ENCODE assay signal across 21 mouse cellular contexts in genomic region chr11:32194086-32194485, GRCm38 (mm10). TPM values are rescaled to one million over a fixed set of nuclear protein-coding genes. Genes with fewer than 3 reads are reported as not detected.
"Had no signal": no experiment of that assay in that cellular context is flagged by ENCODE, and none has a peak within 500 bp of the region (broad histone marks: within the 10 kb centered on the region; RNA-seq: fewer than 3 reads in every experiment).

No protein-coding gene starts in this region.

- H3K27me3 ChIP-seq: neural tube, embryonic 13.5 days; neural tube, embryonic 15.5 days had no signal

- H3K9ac ChIP-seq: liver, embryonic 15.5 days; lung, embryonic 14.5 days; neural tube, embryonic 13.5 days; neural tube, embryonic 15.5 days had no signal

- H3K9me3 ChIP-seq: liver, embryonic 15.5 days; midbrain, embryonic 10.5 days; neural tube, embryonic 13.5 days; neural tube, embryonic 15.5 days had no signal

- H3K27ac ChIP-seq: liver, embryonic 15.5 days; midbrain, embryonic 10.5 days; neural tube, embryonic 13.5 days; neural tube, embryonic 15.5 days had no signal

- H3K4me2 ChIP-seq: liver, embryonic 15.5 days; lung, embryonic 14.5 days; neural tube, embryonic 13.5 days; neural tube, embryonic 15.5 days had no signal

- H3K36me3 ChIP-seq: liver, embryonic 15.5 days; midbrain, embryonic 10.5 days; neural tube, embryonic 13.5 days; neural tube, embryonic 15.5 days had no signal

- H3K4me3 ChIP-seq: liver, embryonic 15.5 days; midbrain, embryonic 10.5 days; myocyte; neural tube, embryonic 13.5 days; neural tube, embryonic 15.5 days had no signal

- ATAC-seq: midbrain, embryonic 16.5 days had no signal

- H3K4me1 ChIP-seq: neural tube, embryonic 15.5 days had no signal

- DNase-seq: lung, adult 18-20 months; lung, embryonic 14.5 days; lung, postnatal 10 days; lung, postnatal 4 days; midbrain, embryonic 14.5 days; retina, postnatal 1 day; right cerebral cortex, adult 18-20 months; right cerebral cortex, postnatal 25 days; right cerebral cortex, postnatal 4 days; spleen, adult 18-20 months; thymus, adult 18-20 months; thymus, postnatal 14 days; thymus, postnatal 36 days had no signal

RNA-seq across cellular contexts. Expression of gene Il9r, which starts 6.0 kb away (rescaled TPM):
- total RNA-seq: megakaryocyte, adult 5-6 weeks; megakaryocyte-erythroid progenitor cell, adult 5-6 weeks had no signal
- polyA plus RNA-seq: lung, embryonic 14.5 days; midbrain, embryonic 10.5 days; midbrain, embryonic 14.5 days; midbrain, embryonic 16.5 days; neural tube, embryonic 13.5 days; neural tube, embryonic 15.5 days had no signal

RNA-seq across cellular contexts. Expression of gene Rhbdf1, which starts 28.0 kb away (rescaled TPM):
- total RNA-seq: megakaryocyte, adult 5-6 weeks; megakaryocyte-erythroid progenitor cell, adult 5-6 weeks had no signal
